Mouse (Mus musculus): ENCODE results near the gene Pbx1.

The Pbx1 gene

DNA sequence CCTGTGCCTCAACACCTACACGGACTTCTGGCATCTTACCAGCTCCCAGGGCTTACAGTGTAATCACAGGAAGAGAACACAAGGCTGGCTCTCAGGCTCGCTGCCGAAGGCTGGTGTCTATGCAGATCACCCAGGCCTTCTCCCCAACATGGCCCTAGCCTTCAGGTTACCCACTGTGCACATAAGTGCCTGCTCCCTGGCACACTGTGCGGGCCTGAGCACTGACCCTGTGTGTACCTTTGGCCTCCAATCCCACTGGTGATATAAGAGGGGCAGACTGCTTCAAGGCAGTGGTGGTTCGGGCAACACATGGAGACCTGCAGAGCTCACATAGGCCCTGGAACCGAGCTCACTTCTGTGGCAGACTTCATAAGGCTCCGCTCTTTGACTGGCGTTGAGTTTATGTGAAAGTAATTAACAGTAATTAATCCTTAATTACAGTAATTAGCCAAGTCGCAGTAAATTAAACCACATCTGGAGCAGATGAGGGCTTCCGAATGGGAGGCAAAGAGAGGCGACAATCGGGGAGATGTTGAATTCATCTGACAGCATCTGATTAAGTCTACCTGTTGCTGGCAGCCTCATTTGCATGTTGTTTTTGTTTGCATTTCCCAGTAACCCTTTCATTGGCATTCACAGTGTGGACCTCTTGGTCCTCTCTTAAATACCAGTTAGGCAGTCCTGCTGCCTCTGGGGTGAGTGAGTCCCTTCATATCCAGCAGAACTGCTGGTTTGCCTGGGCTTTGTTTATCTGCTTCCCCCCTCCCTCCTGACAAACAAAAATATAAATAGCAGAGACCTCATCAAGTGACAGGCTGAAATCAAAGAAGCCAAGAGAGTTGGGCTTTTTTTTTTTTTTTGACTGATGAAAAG is 163.1 kb downstream of the Pbx1 start:
- no peak for DNase-seq (ENCODE audit: low spot score in 2 of 2)

DNA sequence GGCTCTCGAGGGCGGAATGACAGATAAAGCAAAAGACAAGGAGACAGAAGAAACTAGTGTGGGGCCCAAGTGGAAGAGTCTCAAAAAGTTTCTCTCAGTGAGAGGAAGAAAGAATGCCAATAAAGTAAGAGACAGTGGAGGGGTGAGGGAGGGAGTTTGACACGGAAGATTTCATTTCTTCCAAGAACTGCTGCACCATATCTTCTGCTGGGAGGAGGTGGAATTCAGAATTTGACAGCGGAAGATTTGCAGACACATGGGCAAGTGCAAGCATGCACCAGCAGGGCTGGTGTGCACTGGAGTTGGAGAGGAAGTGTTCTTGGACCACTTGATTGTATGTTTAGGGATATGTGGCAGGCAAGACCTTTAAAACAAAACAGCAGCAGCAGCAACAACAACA is 163.8 kb downstream of the Pbx1 start:
- DNase-seq (ENCODE audit: low spot score in 2 of 2): no peak

GRCm38 (mm10) chr1:168265594-168266390 is 166.3 kb downstream of the Pbx1 start:
- DNase-seq (ENCODE audit: low spot score in 2 of 2): no peak

DNA sequence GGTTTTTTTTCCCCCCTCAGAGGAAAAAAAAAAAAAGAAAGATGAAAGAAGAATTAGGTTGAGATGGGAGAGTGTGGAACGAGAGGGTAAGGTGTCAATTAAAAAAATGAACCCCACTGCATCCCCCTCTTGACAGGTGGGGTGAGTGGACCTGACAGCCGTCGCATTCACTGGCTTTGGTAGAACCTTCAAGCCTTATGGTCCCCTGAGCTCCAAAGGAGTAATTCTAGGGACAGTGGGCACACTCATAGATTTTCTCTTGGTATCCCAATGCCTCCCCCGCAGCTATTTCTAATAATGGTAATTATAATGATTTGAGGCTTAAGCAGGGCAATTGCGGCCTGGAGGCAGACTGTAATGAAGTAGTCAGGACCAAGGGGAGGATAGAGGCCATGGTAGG is 167.0 kb downstream of the Pbx1 start:
- DNase-seq (ENCODE audit: low spot score in 2 of 2): no peak

- peak in 1 of 2 experiments; percentile 31 for DNase-seq (ENCODE audit: low spot score in 2 of 2)
Observed at GRCm38 (mm10) chr1:168260391-168260790, 171.7 kb downstream of the Pbx1 start.

- no peak for DNase-seq (ENCODE audit: low spot score in 2 of 2)
Observed at GRCm38 (mm10) chr1:168258856-168259255, 173.2 kb downstream of the Pbx1 start.

DNA sequence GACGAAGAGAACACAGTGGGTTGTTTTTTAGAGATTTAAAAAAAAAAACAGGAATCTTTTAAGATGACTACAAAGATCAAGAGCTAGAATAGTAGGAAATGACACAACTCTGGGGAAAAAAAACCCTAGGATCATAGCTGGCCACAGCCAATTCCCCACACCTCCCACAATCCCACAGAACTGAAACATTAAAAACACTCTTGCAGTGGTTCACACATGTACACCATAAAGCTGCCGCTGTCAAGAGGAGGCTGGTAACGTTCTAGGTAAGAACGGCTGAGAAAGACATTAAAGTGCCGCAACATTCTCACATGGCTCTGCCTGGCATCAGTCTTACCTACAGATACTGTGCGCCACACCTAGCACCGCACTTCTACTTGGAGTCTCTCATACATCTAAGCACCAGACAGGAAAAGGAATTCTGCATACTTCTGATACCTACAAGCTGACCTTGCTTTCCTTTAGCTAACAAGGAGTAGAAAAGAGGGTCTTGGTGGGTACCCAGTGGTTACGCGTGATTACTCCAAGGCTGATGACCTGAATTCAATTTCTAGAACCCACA is 176.6 kb downstream of the Pbx1 start:
- no peak for DNase-seq (ENCODE audit: low spot score in 2 of 2)

DNA sequence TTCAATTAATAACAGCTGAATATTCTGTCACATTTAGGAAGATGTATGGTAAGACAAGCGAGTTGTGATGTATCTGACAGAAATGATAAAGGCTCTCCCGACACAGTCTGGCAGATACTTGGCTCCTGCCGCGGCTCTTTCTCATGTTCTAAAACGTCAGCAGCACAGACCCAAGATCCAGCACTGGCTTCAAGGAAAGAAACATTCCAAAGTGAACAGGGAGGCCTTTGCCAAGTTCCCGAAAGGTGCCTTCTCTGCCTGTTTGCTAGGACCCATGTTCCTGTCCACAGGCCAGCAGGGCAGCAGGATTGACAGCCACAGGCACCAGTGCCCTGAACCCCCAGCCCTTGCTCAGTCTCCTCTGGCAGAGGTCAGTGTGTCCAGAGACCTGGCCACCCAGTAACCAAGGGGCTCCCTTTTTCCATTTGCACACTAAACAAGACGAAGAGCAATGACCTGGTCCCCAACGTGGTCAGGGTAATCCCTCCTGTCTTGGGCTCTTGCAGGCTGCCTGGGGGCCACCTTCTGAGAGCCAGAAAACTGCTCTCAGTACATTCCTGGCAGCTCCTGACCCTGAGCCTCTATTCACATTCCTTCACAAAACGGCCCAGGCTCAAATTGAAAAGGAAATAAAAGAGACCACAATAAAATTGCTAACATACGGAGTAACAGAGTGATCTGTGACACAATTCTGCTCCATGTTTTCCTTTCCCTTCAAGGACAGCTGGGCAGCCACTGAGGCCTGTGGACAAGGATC is 184.9 kb downstream of the Pbx1 start:
- DNase-seq (ENCODE audit: low spot score in 2 of 2): peak in 1 of 2 experiments; percentile 31

GRCm38 (mm10) chr1:168245539-168245938 is 186.5 kb downstream of the Pbx1 start:
- no peak for DNase-seq (ENCODE audit: low spot score in 2 of 2)

- DNase-seq (ENCODE audit: low spot score in 2 of 2): no peak
Observed at GRCm38 (mm10) chr1:168243759-168244158, 188.3 kb downstream of the Pbx1 start.

- DNase-seq (ENCODE audit: low spot score in 2 of 2): no peak
Observed at GRCm38 (mm10) chr1:168243068-168243467, 189.0 kb downstream of the Pbx1 start.

GRCm38 (mm10) chr1:168241316-168241715 is 190.8 kb downstream of the Pbx1 start:
- DNase-seq (ENCODE audit: low spot score in 2 of 2): no peak

- DNase-seq (ENCODE audit: low spot score in 2 of 2): no peak
Observed at GRCm38 (mm10) chr1:168240846-168241245, 191.2 kb downstream of the Pbx1 start.

DNA sequence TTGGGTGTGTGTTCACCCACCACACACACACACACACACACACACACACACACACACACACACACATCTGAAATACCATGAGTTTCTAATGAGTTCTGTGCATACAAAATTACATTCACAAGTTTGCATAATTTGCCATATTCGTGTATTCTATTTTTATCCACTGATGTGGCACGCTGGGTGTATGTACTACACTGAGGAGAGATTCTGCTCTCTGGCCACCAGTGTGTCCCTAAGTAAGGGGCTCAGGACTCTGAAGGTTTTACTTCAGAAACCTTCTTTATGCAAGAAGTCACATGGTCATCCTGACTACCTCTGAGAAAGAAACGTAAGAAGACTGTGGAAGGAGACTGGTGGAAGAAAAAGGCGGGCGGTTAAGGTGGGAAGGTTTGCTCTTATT is 191.7 kb downstream of the Pbx1 start:
- DNase-seq (ENCODE audit: low spot score in 2 of 2): no peak

DNA sequence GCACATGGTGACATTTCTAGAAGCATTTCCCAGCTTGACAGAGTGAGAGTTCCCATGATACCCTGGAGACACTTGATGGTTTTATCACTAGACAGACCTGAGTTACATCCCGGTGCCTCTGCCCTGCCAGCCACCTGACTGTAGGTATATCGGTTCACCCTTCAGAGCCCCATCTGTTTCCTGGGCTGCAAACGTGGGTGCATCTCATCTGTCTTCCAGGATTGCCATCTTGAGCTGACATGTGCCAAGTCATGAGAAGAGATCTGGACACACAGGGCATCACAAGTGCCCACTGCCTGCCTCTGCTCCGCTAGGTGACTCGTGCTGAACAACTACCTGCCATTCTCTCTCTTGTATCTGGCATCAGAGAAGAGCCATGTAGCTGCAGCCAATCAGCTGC is 196.0 kb downstream of the Pbx1 start:
- DNase-seq (ENCODE audit: low spot score in 2 of 2): no peak

GRCm38 (mm10) chr1:168234355-168234754 is 197.7 kb downstream of the Pbx1 start:
- peak; percentile 44 to 52 for DNase-seq (ENCODE audit: low spot score in 2 of 2)

DNA sequence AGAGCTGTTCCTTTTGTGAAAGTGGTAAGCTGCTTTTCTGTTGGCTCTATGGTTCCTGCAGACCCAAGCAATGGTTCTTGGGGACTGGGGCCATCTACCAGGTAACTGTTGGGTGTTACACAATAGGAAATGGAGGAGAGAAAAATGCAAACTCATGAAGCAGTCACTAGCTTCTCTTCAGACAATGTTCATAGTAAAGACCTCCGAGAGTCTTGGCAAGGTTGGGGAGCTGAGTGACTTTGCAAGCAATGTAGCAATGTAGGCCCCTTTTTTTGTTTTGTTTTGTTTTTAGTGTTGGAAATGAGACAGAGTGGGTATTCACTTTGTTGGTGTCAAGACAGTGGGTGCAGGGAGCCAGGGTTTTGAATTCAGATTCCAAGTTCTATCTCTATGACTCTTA is 198.9 kb downstream of the Pbx1 start:
- no peak for DNase-seq (ENCODE audit: low spot score in 2 of 2)

DNA sequence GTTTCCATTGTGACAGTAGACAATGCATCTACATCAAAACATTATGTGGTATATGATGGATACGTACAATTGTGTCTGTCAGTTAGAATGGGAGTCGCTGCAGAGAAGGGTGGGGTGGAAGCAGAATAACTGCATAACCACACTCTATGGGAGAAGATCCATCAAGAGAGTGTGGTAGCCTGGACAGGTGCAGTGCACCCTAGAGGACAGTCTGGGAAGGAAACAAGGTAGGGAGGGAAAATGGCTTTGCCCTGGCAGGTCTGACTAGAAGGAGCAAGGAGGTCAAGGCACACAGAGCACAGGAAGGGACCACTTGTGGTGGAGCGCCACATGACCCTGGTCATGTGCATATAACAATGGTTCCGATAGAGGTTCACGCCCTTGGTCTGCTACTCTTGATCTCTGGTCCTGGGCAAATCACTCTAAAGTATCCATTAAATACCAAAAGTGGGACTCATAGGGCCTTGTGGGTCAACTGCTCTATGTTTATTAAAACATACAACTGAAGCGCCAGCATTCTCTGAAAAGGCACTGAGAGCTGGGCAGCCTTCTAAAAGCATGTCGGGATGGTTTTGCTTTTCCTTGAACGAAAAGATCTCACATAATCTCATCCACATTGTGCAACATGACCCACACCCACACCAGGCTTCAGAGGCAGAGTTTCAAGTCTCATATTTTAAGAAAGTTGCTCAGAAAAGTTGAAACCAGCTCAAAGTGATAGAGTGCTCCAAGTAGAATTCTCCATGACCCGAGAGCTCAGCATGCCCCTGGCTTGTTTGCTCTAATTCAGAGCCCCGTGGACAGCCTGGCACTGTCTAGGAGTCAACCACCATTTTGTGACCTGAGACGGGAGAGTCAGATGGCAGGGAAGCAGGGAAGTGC is 200.3 kb downstream of the Pbx1 start:
- DNase-seq (ENCODE audit: low spot score in 2 of 2): peak in 1 of 2 experiments; percentile 38

DNA sequence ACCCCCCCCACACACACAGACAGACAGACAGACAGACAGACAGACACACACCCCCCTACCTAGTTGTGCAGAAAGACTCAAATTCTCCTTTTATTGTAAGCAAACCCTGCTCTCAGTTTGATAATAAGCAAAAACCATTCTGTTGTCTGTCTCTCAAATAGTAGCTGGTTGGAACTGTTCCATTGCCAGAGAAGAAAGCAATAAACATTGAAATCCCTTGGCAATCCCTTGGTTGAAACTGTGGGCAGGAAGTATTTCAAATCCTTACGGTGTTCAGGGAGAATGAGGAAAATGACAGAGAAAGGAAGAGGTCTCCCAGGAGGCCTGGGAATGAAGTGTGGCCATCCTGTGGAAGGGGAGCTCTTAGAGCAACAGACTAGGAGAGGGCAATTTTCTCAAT is 201.2 kb downstream of the Pbx1 start:
- no peak for DNase-seq (ENCODE audit: low spot score in 2 of 2)

DNA sequence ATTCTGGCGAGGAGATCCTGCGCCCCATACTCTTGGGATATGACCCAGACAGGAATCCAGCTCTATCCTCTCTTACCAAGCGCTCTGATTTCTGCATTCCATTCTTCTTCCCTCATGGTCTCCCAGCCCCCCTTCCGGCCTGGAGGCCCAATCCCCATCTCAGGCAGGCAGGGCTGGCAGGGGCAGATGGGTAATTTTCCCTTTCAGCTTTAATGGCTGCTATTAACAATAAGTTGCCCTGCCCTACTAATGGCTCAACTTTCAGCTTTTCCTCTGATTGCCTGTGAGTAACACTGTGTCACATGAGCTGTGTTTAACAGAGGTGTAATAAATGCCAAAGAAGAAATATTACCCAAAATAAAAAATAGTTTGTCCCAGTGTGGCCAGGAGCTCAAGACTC is 201.9 kb downstream of the Pbx1 start:
- DNase-seq (ENCODE audit: low spot score in 2 of 2): no peak
